Mouse (Mus musculus) leukemia stem cell, adult 10-12 weeks (primary cell): ENCODE measurements around the gene AF067061. TPM values are rescaled to one million over a fixed set of nuclear protein-coding genes. Genes with fewer than 3 reads are reported as not detected.

Experiments
- polyA plus RNA-seq: library from polyadenylated mRNA; stranded (reverse); fragments of >175 nt; gene quantifications from 2 replicates; pipeline ENCODE4 v1.2.3, GENCODE M21; 2012; ENCODE audit warnings: low replicate concordance

The AF067061 gene
- polyA plus RNA-seq, result not detected in 2 replicates

DNA sequence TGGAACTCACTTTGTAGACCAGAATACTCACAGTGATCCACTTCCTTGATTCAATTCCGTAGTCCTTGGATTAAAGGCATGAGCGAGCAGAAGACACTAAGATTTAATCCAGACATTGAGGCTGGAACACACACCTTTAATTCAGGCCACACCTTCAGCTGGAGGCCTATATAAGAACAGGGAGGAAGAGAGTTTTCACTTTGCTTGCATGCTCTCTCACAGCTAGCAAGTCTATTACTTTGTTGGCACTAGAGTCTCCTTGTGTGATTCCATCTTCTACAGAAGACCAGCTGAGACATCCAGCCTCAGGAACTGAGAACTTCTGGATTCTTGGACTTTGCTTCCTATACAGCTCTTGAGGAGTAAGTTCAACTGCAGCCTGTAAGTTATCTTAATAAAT, at the start of gene AF067061:
TSS of gene AF067061 (plus strand) at position 245 of the 400 bp plus-strand sequence.

DNA sequence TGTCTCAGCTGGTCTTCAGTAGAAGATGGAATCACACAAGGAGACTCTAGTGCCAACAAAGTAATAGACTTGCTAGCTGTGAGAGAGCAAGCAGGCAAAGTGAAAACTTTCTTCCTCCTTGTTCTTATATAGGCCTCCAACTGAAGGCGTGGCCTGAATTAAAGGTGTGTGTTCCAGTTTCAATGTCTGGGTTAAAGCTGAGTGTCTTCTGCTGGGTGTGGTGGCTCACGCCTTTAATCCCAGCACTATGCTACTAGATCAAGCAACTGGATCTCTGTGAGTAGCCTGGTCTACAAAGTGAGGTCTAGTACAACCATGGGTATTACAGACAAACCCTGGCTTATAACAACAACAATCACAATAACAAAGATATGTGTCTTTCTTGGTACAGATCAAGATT, 47.1 kb upstream of the AF067061 start, which contains the start of gene Gm21762:
TSS of gene Gm21762 (minus strand) at position 101 of the 400 bp plus-strand sequence.

DNA sequence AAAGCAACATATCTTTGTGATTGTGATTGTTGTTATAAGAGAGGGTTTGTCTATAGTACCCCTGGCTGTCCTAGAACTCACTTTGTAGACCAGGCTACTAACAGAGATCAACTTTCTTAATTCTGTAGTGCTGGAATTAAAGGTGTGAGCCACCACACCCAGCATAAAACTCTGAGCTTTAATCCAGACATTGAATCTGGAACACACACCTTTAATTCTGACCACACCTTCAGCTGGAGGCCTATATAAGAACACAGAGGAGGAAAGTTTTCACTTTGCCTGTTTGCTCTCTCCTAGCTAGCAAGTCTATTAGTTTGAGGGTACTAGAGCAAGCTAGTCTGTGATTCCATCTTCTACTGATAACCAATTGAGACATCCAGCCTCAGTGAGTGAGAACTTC, 24.1 kb upstream of the AF067061 start, which contains the start of gene Gm21731:
TSS of gene Gm21731 (plus strand) at position 301 of the 400 bp plus-strand sequence.

DNA sequence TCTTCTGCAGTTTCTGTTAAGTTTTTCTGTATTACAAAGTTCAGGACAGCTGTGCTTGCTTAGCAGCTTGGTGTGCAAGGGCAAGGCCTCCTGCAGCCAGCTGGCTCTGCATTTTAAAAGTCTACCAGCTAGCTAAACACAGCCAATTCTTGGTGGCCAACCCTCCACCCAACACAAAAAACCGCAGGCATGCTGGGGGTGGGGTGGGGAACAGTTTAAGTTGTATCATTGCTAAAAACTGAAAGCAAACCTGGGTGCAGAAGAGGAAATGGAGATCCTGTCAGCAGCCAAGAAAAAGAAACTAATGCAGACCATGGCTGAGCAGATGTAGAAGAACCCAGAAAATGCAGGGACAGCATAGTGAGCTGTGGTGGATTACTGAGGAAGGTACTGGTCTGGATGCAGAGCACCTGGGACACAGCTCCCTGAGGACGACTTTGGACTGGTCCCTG, 37.1 kb downstream of the AF067061 start, which contains the start of gene BC147527:
TSS of gene BC147527 (plus strand) at position 402 of the 452 bp plus-strand sequence.

Other genes with a start within 250 kb of the AF067061 start
- not detected in 2 replicates for gene Gm36079, start 236.1 kb upstream of the AF067061 start, polyA plus RNA-seq
- gene Gm21188, start 210.9 kb upstream of the AF067061 start, polyA plus RNA-seq, result 0.12 and 0.72 TPM in 2 replicates
- gene Gm20767, start 122.9 kb upstream of the AF067061 start, polyA plus RNA-seq, result not detected in 2 replicates
- not detected in 2 replicates for gene Gm21818, start 90.7 kb upstream of the AF067061 start, polyA plus RNA-seq
- gene Gm21762, start 47.2 kb upstream of the AF067061 start, polyA plus RNA-seq, result not detected in 2 replicates
- not detected in 2 replicates for gene Gm21731, start 24.0 kb upstream of the AF067061 start, polyA plus RNA-seq
- gene BC147527, start 37.3 kb downstream of the AF067061 start, polyA plus RNA-seq, result not detected in 2 replicates
- not detected in 2 replicates for gene Tcstv3, start 53.8 kb downstream of the AF067061 start, polyA plus RNA-seq